Mouse (Mus musculus): ENCODE measurements around the gene B3gnt9. TPM values are rescaled to one million over a fixed set of nuclear protein-coding genes. Genes with fewer than 3 reads are reported as not detected.

The B3gnt9 gene
- 7.6 TPM for polyA plus RNA-seq (2012; fragmentation: generic; extraction: Trizol)
- long read RNA-seq, experiment 1, transcript B3gnt9-202 (1 exons, 2,516 nt): major isoform, 6 of 8 reads
- long read RNA-seq, experiment 1, partial matches to known transcripts: 0 of 8 reads
- long read RNA-seq, experiment 1, other reads (novel, unspliced or antisense): 0 of 8 reads
- long read RNA-seq, experiment 2, transcript B3gnt9-201 (2 exons, 2,325 nt): major isoform, 26 of 32 reads
- long read RNA-seq, experiment 2, transcript B3gnt9-202 (1 exons, 2,516 nt): minor isoform, 6 of 32 reads
- long read RNA-seq, experiment 2, partial matches to known transcripts: 0 of 32 reads
- long read RNA-seq, experiment 2, other reads (novel, unspliced or antisense): 0 of 32 reads

GRCm38 (mm10) chr8:105254966-105255350 lies at the start of gene B3gnt9:
TSS of gene B3gnt9 (minus strand) at chr8:105255153.
- H3ac ChIP-seq (ENCODE audit: control insufficient read depth, insufficient read length, low read depth): peak within 1 kb of the TSS; percentile 80
- TF ChIP-seq MAX (IDR thresholded peaks at IDR 0.05) (peak; percentile 5), USF1 (IDR thresholded peaks at IDR 0.05; ENCODE audit: low read depth) (peak; percentile 92), MYOD1 (IDR thresholded peaks at IDR 0.05; ENCODE audit: control insufficient read depth, insufficient read length, low read depth) (peak; percentile 29), MYOG (IDR thresholded peaks at IDR 0.05; ENCODE audit: control insufficient read depth, extremely low read depth, insufficient read length) (no peak)
- no peaks in the 10 kb centered on the region for H3K27me3 ChIP-seq (ENCODE audit: control insufficient read depth, insufficient read depth, insufficient read length)
- peak within 1 kb of the TSS; percentile 55 for H3K4me3 ChIP-seq (ENCODE audit: insufficient read depth, poor library complexity, severe bottlenecking)
- no peaks in the 10 kb centered on the region for H3K79me3 ChIP-seq (ENCODE audit: low read depth)
- H3K79me2 ChIP-seq (ENCODE audit: control insufficient read depth, insufficient read depth): no peaks in the 10 kb centered on the region
- H3K36me3 ChIP-seq (ENCODE audit: control insufficient read depth, insufficient read depth): peaks cover 28% of the 10 kb centered on the region

DNA sequence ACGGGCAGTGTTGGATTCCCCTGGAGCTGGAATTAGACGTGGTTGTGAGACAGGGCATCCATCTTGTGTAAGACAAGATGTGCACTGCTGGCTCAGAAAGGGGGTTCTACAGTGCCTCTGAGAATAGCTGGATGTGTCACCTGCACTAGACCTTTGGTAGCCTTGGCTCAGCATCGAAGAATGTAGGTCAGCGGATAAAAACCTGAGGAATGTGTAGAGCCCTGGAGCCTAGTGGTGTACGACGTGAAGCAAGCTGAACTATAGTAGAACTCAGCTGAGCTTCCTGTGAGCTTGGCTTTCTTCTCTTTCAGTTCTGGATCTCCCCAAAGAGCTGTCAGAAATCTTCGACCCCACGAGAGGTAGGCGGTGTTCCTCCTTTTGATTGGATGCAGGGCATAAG lies 48.9 kb upstream of the B3gnt9 start:
- peaks cover 40% of the 10 kb centered on the region for H3K79me2 ChIP-seq (ENCODE audit: control insufficient read depth, insufficient read depth)
- no peaks in the 10 kb centered on the region for H3K27me3 ChIP-seq (ENCODE audit: control insufficient read depth, insufficient read depth, insufficient read length)
- TF ChIP-seq MYOG (IDR thresholded peaks at IDR 0.05; ENCODE audit: control insufficient read depth, extremely low read depth, insufficient read length) (no peak), USF1 (IDR thresholded peaks at IDR 0.05; ENCODE audit: low read depth) (no peak), CEBPB (IDR thresholded peaks at IDR 0.05; ENCODE audit: low read depth) (no peak)
- no peak overlapping the region for H3ac ChIP-seq (ENCODE audit: control insufficient read depth, insufficient read length, low read depth)
- H3K4me3 ChIP-seq (ENCODE audit: insufficient read depth, poor library complexity, severe bottlenecking): no peak overlapping the region
- peaks cover 16% of the 10 kb centered on the region for H3K79me3 ChIP-seq (ENCODE audit: low read depth)
- peaks cover 78% of the 10 kb centered on the region for H3K36me3 ChIP-seq (ENCODE audit: control insufficient read depth, insufficient read depth)

GRCm38 (mm10) chr8:105303396-105303795 lies 48.4 kb upstream of the B3gnt9 start:
- Histone ChIP-seq H3ac (ENCODE audit: control insufficient read depth, insufficient read length, low read depth) (no peak overlapping the region), H3K79me2 (ENCODE audit: control insufficient read depth, insufficient read depth) (peaks cover 44% of the 10 kb centered on the region), H3K27me3 (ENCODE audit: control insufficient read depth, insufficient read depth, insufficient read length) (no peaks in the 10 kb centered on the region), H3K79me3 (ENCODE audit: low read depth) (peaks cover 21% of the 10 kb centered on the region), H3K36me3 (ENCODE audit: control insufficient read depth, insufficient read depth) (peaks cover 78% of the 10 kb centered on the region), H3K4me3 (ENCODE audit: insufficient read depth, poor library complexity, severe bottlenecking) (no peak overlapping the region)
- TF ChIP-seq MYOD1 (IDR thresholded peaks at IDR 0.05; ENCODE audit: control insufficient read depth, insufficient read length, low read depth) (no peak), USF1 (IDR thresholded peaks at IDR 0.05; ENCODE audit: low read depth) (no peak), CTCF (IDR thresholded peaks at IDR 0.05; ENCODE audit: control insufficient read depth, insufficient read depth, insufficient read length) (no peak), CEBPB (IDR thresholded peaks at IDR 0.05; ENCODE audit: low read depth) (no peak), MYOG (IDR thresholded peaks at IDR 0.05; ENCODE audit: control insufficient read depth, extremely low read depth, insufficient read length) (no peak), MAX (IDR thresholded peaks at IDR 0.05) (no peak), FOSL1 (IDR thresholded peaks at IDR 0.05; ENCODE audit: insufficient read depth, low read length, poor library complexity, severe bottlenecking) (no peak)

DNA sequence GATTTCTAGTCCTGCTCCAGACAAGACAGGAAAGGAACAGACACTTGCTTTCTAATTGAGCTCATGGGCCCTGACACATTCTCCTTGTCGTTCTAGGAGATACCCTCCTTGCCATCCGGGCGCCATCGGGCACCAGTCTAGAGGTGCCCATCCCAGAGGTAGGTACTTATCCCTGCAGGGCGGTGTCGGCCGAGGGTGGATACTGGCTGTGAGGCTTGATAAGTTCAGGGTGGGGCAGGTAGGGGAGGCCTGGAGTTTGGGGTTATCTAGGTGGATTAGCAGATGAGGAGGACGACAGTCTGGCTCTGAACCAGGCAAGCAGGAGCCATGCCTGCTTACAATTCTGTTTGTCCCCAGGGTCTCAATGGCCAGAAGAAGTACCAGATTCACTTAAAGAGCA lies 45.0 kb upstream of the B3gnt9 start:
- Histone ChIP-seq H3K36me3 (ENCODE audit: control insufficient read depth, insufficient read depth) (peaks cover 56% of the 10 kb centered on the region), H3K79me3 (ENCODE audit: low read depth) (peaks cover 29% of the 10 kb centered on the region), H3ac (ENCODE audit: control insufficient read depth, insufficient read length, low read depth) (no peak overlapping the region), H3K27me3 (ENCODE audit: control insufficient read depth, insufficient read depth, insufficient read length) (no peaks in the 10 kb centered on the region), H3K79me2 (ENCODE audit: control insufficient read depth, insufficient read depth) (peaks cover 59% of the 10 kb centered on the region), H3K4me3 (ENCODE audit: insufficient read depth, poor library complexity, severe bottlenecking) (no peak overlapping the region)
- TF ChIP-seq MAX (IDR thresholded peaks at IDR 0.05) (no peak), CEBPB (IDR thresholded peaks at IDR 0.05; ENCODE audit: low read depth) (no peak), MYOG (IDR thresholded peaks at IDR 0.05; ENCODE audit: control insufficient read depth, extremely low read depth, insufficient read length) (no peak), MYOD1 (IDR thresholded peaks at IDR 0.05; ENCODE audit: control insufficient read depth, insufficient read length, low read depth) (no peak), CTCF (IDR thresholded peaks at IDR 0.05; ENCODE audit: control insufficient read depth, insufficient read depth, insufficient read length) (no peak)

DNA sequence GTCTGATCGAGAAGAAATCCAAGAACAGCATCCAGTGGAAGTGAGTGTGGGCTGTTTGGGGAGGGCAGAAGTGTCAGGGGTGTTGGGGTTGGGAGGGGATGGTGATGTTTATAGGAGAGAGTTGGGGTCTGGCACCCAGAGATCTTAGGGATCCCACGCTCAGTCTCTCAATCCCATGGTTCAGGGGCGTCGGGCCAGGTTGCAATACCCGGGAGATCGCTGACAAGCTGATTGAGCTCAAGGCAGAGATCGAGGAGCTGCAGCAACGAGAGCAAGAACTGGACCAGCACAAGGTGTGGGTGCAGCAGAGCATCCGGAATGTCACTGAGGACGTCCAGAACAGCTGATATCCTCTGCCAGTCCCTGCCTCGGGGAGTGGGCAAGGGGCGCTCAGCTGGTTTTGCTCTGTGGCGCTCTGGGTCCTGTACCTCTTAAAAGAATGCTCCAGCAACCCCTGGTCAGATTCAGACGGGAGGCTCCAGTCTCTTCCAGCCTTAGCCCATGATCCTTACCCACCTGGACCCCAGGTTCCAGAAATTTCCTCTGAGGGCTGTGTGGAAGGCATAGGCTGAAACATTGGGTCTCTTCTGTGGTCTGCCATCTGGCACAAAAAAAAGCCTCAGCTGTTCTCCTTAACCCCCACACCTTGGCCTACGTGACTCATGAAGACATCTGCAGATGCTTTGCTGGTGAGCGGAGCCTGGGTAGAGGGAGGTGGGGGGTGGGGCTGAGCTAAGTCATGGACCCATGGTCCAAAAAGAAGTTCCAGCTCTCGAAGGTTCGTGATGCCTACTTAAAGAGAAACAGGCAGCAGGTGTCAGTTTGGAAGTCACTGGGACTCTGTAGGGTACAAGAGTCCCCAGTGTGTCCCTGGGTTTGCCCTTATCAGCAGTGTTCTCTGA lies 43.6 kb upstream of the B3gnt9 start:
- H3K79me3 ChIP-seq (ENCODE audit: low read depth): peaks cover 29% of the 10 kb centered on the region
- H3K4me3 ChIP-seq (ENCODE audit: insufficient read depth, poor library complexity, severe bottlenecking): peak overlapping the region; percentile 97
- H3K27me3 ChIP-seq (ENCODE audit: control insufficient read depth, insufficient read depth, insufficient read length): no peaks in the 10 kb centered on the region
- TF ChIP-seq CEBPB (IDR thresholded peaks at IDR 0.05; ENCODE audit: low read depth): no peak
- TF ChIP-seq MYOD1 (IDR thresholded peaks at IDR 0.05; ENCODE audit: control insufficient read depth, insufficient read length, low read depth): peak; percentile 28
- peaks cover 59% of the 10 kb centered on the region for H3K79me2 ChIP-seq (ENCODE audit: control insufficient read depth, insufficient read depth)
- peaks cover 47% of the 10 kb centered on the region for H3K36me3 ChIP-seq (ENCODE audit: control insufficient read depth, insufficient read depth)
- H3ac ChIP-seq (ENCODE audit: control insufficient read depth, insufficient read length, low read depth): peak overlapping the region; percentile 96
